Mouse (Mus musculus): Measurements from ENCODE around the gene Tcf20. TPM values are rescaled to one million over a fixed set of nuclear protein-coding genes. Genes with fewer than 3 reads are reported as not detected.
A peak's percentile ranks its signal among the peaks of the same experiment; 100 is the strongest.

Tcf20 gene
- polyA plus RNA-seq, 1 experiment from 2014 or later, result 9.8 TPM

DNA sequence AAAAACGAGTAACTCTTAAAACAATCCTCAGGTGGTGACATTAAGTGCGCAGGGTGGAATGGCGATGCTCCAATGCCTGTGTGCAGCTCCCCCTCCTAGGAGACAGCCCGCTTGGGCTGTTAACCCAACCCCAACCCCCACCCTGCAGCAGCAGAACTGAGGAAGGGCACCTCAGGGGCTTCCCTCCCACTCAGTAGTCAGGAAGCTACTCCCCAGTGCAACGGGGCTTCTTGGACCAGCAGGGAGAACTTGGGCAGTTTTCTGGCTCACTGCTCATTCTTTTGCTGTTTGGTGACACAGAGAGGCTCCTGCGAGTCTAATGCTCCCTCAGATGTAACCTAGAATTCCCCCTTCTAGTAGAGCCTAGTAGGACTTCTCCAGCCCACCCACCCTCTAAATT is 19.7 kb downstream of the Tcf20 start:
- ATAC-seq (ENCODE audit: low FRiP score, low read depth), result no peak; the same call in 1 of the 2 replicates

DNA sequence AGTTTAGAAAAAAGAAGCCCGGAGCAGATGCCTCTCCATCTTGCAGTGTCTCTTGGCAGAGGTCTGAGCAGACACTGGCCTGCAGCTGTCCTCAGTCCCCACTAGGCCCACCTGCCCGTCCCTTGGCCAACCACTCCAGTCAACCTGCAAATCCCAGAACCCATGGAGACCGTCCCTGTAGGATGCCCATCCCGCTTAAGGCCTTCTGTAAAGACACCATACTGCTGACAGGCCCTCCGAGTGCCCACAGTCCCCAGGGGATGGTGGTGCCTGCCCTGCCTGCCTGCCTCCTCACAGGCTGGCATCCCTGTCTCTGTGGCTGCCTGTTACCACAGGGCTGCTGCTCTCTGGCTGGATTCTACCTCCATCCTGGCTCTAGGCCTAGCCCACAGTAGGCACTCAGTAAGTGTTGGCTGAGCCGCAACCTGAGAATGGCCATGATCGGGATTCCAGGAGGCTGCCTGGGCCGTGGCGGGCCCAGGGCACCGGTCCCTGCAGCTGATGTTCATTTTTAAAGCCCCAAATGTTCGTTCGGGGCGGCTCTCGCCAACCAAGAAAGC is 23.3 kb downstream of the Tcf20 start:
- H3K4me2 ChIP-seq (replicated peaks), result peak overlapping the region; percentile 57
- peaks cover 65% of the 10 kb centered on the region for H3K4me1 ChIP-seq

More for the DNA sequence above, 19.7 kb downstream of the Tcf20 start:
- no peaks in the 10 kb centered on the region for H3K9me3 ChIP-seq
- H3K36me3 ChIP-seq, result no peaks in the 10 kb centered on the region
- peaks cover 50% of the 10 kb centered on the region for H3K27me3 ChIP-seq (replicated peaks)
- H3K27ac ChIP-seq, result 0 out of 2 replicates have a peak overlapping the region, but pooled peaks have one; percentile 37
- peaks cover 33% of the 10 kb centered on the region for H3K4me1 ChIP-seq
- WGBS, result 15% methylated on average over 6 of the region's 6 CpGs
- no peak overlapping the region for H3K4me3 ChIP-seq
- H3K4me2 ChIP-seq (replicated peaks), result peak overlapping the region; percentile 57
- H3K9ac ChIP-seq, result 0 out of 2 replicates have a peak overlapping the region, but pooled peaks have one; percentile 33

GRCm38 (mm10) chr15:82963556-82964156 is 24.0 kb downstream of the Tcf20 start:
- Histone ChIP-seq H3K27me3 (replicated peaks) (peaks cover 84% of the 10 kb centered on the region), H3K9ac (0 out of 2 replicates have a peak overlapping the region, but pooled peaks have one; percentile 42), H3K4me1 (peaks cover 65% of the 10 kb centered on the region), H3K36me3 (no peaks in the 10 kb centered on the region), H3K27ac (no peak overlapping the region), H3K4me3 (peak overlapping the region; percentile 40), H3K4me2 (replicated peaks) (peak overlapping the region; percentile 57), H3K9me3 (no peaks in the 10 kb centered on the region)
- no peak for ATAC-seq (ENCODE audit: low FRiP score, low read depth)
- WGBS, result 2% methylated on average over 46 of the region's 82 CpGs

More for the DNA sequence above, 23.3 kb downstream of the Tcf20 start:
- no peak for ATAC-seq (ENCODE audit: low FRiP score, low read depth)
- Histone ChIP-seq H3K9ac (0 out of 2 replicates have a peak overlapping the region, but pooled peaks have one; percentile 42), H3K27me3 (replicated peaks) (peaks cover 78% of the 10 kb centered on the region), H3K4me3 (no peak overlapping the region), H3K27ac (no peak overlapping the region; the same call in 1 of the 2 replicates), H3K9me3 (no peaks in the 10 kb centered on the region), H3K36me3 (no peaks in the 10 kb centered on the region)
- 68% methylated on average over 14 of the region's 14 CpGs for WGBS

GRCm38 (mm10) chr15:82963090-82963489 is 24.6 kb downstream of the Tcf20 start:
- WGBS, result 3% methylated on average over 35 of the region's 39 CpGs
- peak overlapping the region; percentile 66; the same call in 1 of the 2 replicates for H3K27ac ChIP-seq
- peak overlapping the region; percentile 53 for H3K4me3 ChIP-seq
- peak overlapping the region; percentile 66 for H3K4me2 ChIP-seq (replicated peaks)
- peak overlapping the region; percentile 56 for H3K9ac ChIP-seq
- peaks cover 65% of the 10 kb centered on the region for H3K4me1 ChIP-seq
- H3K9me3 ChIP-seq, result no peaks in the 10 kb centered on the region
- H3K27me3 ChIP-seq (replicated peaks), result peaks cover 83% of the 10 kb centered on the region
- no peak for ATAC-seq (ENCODE audit: low FRiP score, low read depth)
- H3K36me3 ChIP-seq, result no peaks in the 10 kb centered on the region

GRCm38 (mm10) chr15:82962536-82962935 is 25.1 kb downstream of the Tcf20 start:
- Histone ChIP-seq H3K36me3 (no peaks in the 10 kb centered on the region), H3K27me3 (replicated peaks) (peaks cover 87% of the 10 kb centered on the region), H3K9ac (0 out of 2 replicates have a peak overlapping the region, but pooled peaks have one; percentile 56), H3K27ac (no peak overlapping the region), H3K4me1 (peaks cover 66% of the 10 kb centered on the region), H3K4me3 (peak overlapping the region; percentile 53), H3K4me2 (replicated peaks) (peak overlapping the region; percentile 66), H3K9me3 (no peaks in the 10 kb centered on the region)
- no peak for ATAC-seq (ENCODE audit: low FRiP score, low read depth)
- WGBS, result 33% methylated on average over 4 of the region's 4 CpGs

GRCm38 (mm10) chr15:82960786-82961561 is 26.7 kb downstream of the Tcf20 start:
- Histone ChIP-seq H3K4me2 (replicated peaks) (peak overlapping the region; percentile 66), H3K9ac (peak overlapping the region; percentile 38; the same call in 1 of the 2 replicates), H3K27ac (peak overlapping the region; percentile 42; the same call in 1 of the 2 replicates), H3K4me3 (peak overlapping the region; percentile 21), H3K36me3 (no peaks in the 10 kb centered on the region), H3K27me3 (replicated peaks) (peaks cover 87% of the 10 kb centered on the region), H3K9me3 (no peaks in the 10 kb centered on the region), H3K4me1 (peaks cover 81% of the 10 kb centered on the region)
- WGBS, result under 1% methylated on average over 26 of the region's 26 CpGs
- ATAC-seq (ENCODE audit: low FRiP score, low read depth), result peak; percentile 59

DNA sequence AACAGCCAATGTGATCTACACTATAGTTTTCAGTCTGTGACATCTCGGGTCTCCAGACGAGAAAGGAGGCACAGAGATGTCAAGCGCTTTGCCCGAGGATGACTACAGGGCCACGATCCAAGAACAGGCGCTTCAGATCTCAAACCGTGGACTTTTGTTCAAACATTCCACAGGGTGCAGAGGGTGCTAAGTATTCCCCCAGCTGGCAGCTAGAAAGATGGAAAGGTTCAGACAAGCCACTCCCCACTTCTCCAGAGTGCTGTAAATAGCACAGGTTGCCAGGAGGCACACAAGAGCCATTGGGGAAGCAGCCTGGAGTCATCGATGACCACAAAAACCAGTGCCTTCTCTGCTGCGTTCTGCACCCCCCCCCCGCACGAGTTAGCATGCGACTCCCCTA is 28.5 kb downstream of the Tcf20 start:
- no peak overlapping the region for H3K27ac ChIP-seq
- H3K4me2 ChIP-seq (replicated peaks), result peak overlapping the region; percentile 45; the same call in 1 of the 2 replicates
- no peaks in the 10 kb centered on the region for H3K36me3 ChIP-seq
- no peaks in the 10 kb centered on the region for H3K9me3 ChIP-seq
- peaks cover 87% of the 10 kb centered on the region for H3K27me3 ChIP-seq (replicated peaks)
- WGBS, result 54% methylated on average over 12 of the region's 12 CpGs
- no peak for ATAC-seq (ENCODE audit: low FRiP score, low read depth)
- no peak overlapping the region for H3K9ac ChIP-seq
- peaks cover 83% of the 10 kb centered on the region for H3K4me1 ChIP-seq
- no peak overlapping the region for H3K4me3 ChIP-seq

- Histone ChIP-seq H3K27me3 (replicated peaks) (peaks cover 92% of the 10 kb centered on the region), H3K4me1 (peaks cover 84% of the 10 kb centered on the region), H3K9me3 (no peaks in the 10 kb centered on the region), H3K27ac (peak overlapping the region; percentile 27; the same call in 1 of the 2 replicates), H3K36me3 (no peaks in the 10 kb centered on the region), H3K9ac (no peak overlapping the region), H3K4me3 (no peak overlapping the region), H3K4me2 (replicated peaks) (peak overlapping the region; percentile 45)
- peak; percentile 54 for ATAC-seq (ENCODE audit: low FRiP score, low read depth)
- WGBS, result 4% methylated on average over 16 of the region's 16 CpGs
Observed at GRCm38 (mm10) chr15:82958253-82958701, 29.4 kb downstream of the Tcf20 start.

GRCm38 (mm10) chr15:82956721-82957120 is 31.0 kb downstream of the Tcf20 start:
- H3K36me3 ChIP-seq, result no peaks in the 10 kb centered on the region
- H3K4me1 ChIP-seq, result peaks cover 84% of the 10 kb centered on the region
- no peaks in the 10 kb centered on the region for H3K9me3 ChIP-seq
- H3K4me2 ChIP-seq (replicated peaks), result no peak overlapping the region
- H3K9ac ChIP-seq, result no peak overlapping the region
- no peak overlapping the region for H3K4me3 ChIP-seq
- peaks cover 82% of the 10 kb centered on the region for H3K27me3 ChIP-seq (replicated peaks)
- WGBS, result 74% methylated on average over 4 of the region's 4 CpGs
- no peak for ATAC-seq (ENCODE audit: low FRiP score, low read depth)
- H3K27ac ChIP-seq, result no peak overlapping the region

GRCm38 (mm10) chr15:82956310-82956709 is 31.4 kb downstream of the Tcf20 start:
- Histone ChIP-seq H3K4me3 (no peak overlapping the region), H3K9me3 (no peaks in the 10 kb centered on the region), H3K9ac (no peak overlapping the region), H3K36me3 (no peaks in the 10 kb centered on the region), H3K4me1 (peaks cover 80% of the 10 kb centered on the region), H3K4me2 (replicated peaks) (no peak overlapping the region), H3K27ac (no peak overlapping the region), H3K27me3 (replicated peaks) (peaks cover 82% of the 10 kb centered on the region)
- ATAC-seq (ENCODE audit: low FRiP score, low read depth), result no peak
- 79% methylated on average over 3 of the region's 3 CpGs for WGBS

DNA sequence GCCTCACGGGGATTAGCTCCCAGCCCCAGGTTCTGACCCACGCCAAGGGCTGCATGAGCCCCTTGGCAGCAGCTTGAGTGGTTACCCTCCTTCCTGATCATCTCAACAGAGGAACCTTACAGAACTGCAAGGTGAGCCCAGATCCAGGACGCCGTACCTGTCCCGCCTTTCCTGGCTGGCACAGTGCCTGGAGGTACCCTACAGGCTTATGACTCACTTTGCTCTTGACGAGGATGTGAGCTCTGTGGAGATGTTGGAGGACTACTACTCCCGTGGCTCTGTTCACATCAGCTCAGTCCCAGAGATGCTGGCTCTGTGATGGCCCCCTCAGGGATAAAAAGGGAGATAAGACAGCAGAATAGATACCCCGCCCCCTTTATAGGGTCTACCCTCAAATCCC is 32.4 kb downstream of the Tcf20 start:
- 87% methylated on average over 8 of the region's 8 CpGs for WGBS
- Histone ChIP-seq H3K4me2 (replicated peaks) (no peak overlapping the region), H3K36me3 (no peaks in the 10 kb centered on the region), H3K27ac (no peak overlapping the region), H3K9me3 (no peaks in the 10 kb centered on the region), H3K4me1 (peaks cover 77% of the 10 kb centered on the region), H3K9ac (no peak overlapping the region), H3K27me3 (replicated peaks) (peaks cover 80% of the 10 kb centered on the region), H3K4me3 (no peak overlapping the region)
- ATAC-seq (ENCODE audit: low FRiP score, low read depth), result no peak

DNA sequence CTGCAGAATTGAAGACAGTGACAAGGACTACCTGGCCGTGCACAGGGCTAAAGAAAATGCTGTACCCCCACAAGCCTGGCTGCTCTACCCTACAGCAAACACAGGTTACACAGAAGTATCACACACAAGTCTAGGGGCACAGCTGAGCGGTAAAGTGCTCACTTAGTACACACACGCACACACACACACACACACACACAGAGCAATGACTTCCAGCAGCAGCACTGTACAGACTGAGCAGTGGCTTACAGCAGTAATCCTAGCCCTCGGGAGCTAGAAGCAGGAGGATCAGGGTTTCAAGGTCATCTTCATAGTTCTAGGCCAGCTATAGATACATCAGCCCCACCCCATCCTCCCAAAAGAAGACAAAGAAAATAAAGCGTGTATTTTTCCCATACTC is 33.6 kb downstream of the Tcf20 start:
- Histone ChIP-seq H3K9ac (no peak overlapping the region), H3K27ac (no peak overlapping the region)

More for the DNA sequence above, 33.6 kb downstream of the Tcf20 start:
- Histone ChIP-seq H3K27me3 (replicated peaks) (peaks cover 80% of the 10 kb centered on the region), H3K4me2 (replicated peaks) (no peak overlapping the region), H3K4me3 (no peak overlapping the region), H3K9me3 (no peaks in the 10 kb centered on the region), H3K4me1 (peaks cover 70% of the 10 kb centered on the region), H3K36me3 (no peaks in the 10 kb centered on the region)
- WGBS, result 80% methylated on average over 5 of the region's 5 CpGs
- no peak for ATAC-seq (ENCODE audit: low FRiP score, low read depth)
